ENCODE assay signal across 11 mouse cellular contexts in genomic region chr3:24782784-24783461, GRCm38 (mm10).
DNase-seq lines count a peak whose midpoint lies in the region; ATAC-seq and TF ChIP-seq lines count a peak whose summit lies in the region.
"Had no signal": no experiment of that assay in that cellular context is flagged by ENCODE, and none has a peak within 500 bp of the region (broad histone marks: within the 10 kb centered on the region; RNA-seq: fewer than 3 reads in every experiment).

No protein-coding gene starts in this region.

- H3K36me3 ChIP-seq in heart, embryonic 14.5 days (ENCODE audit: control insufficient read depth, insufficient read depth, low read length), result no peaks in the 10 kb centered on the region
- H3K36me3 ChIP-seq in heart, embryonic 16.5 days (ENCODE audit: control insufficient read depth, insufficient read depth), result no peaks in the 10 kb centered on the region
- no peaks in the 10 kb centered on the region for H3K36me3 ChIP-seq in limb, embryonic 15.5 days
- H3K36me3 ChIP-seq in myocyte (ENCODE audit: control insufficient read depth, insufficient read depth), result no peaks in the 10 kb centered on the region
- H3K36me3 ChIP-seq: midbrain, embryonic 12.5 days had no signal

- no peak for DNase-seq in heart, adult 11 months
- no peak for DNase-seq in cerebellum, adult 2 months
- DNase-seq in cerebellum, postnatal 4 days (ENCODE audit: low spot score in 2 of 2), result no peak
- DNase-seq: retina, postnatal 1 day had no signal

- peak overlapping the region; percentile 50 to 54; a peak in 3 of 4 replicates for H3K27ac ChIP-seq in heart, embryonic 14.5 days (replicated peaks in 1 of 2; ENCODE audit: control insufficient read depth in 1 of 2, insufficient read depth in 1 of 2, low read depth in 2 of 2, low read length in 2 of 2)
- peak overlapping the region; percentile 67 for H3K27ac ChIP-seq in heart, embryonic 16.5 days (ENCODE audit: low read length)
- H3K27ac ChIP-seq in limb, embryonic 15.5 days, result no peak overlapping the region
- no peak overlapping the region for H3K27ac ChIP-seq in cerebellum, adult 2 months (ENCODE audit: insufficient read depth, low read length)
- H3K27ac ChIP-seq: midbrain, embryonic 12.5 days had no signal

- peak; percentile 43; the same call in 1 of the 2 replicates for ATAC-seq in heart, embryonic 14.5 days (ENCODE audit: insufficient number of reproducible peaks, insufficient read depth, low FRiP score, low read depth)
- peak; percentile 60 for ATAC-seq in heart, embryonic 16.5 days (replicated peaks; ENCODE audit: extremely low read depth, insufficient read depth, low FRiP score)
- ATAC-seq in limb, embryonic 15.5 days (ENCODE audit: insufficient number of reproducible peaks, low FRiP score, low TSS enrichment, low read depth), result no peak
- no peak for ATAC-seq in frontal cortex, adult (ENCODE audit: low TSS enrichment)
- ATAC-seq: forebrain, embryonic 16.5 days had no signal

- no peak for TF ChIP-seq CTCF in cerebellum, adult 2 months (IDR thresholded peaks at IDR 0.05; ENCODE audit: borderline replicate concordance, insufficient read depth, low read depth, low read length)

- H3K4me3 ChIP-seq in heart, embryonic 14.5 days (ENCODE audit: control insufficient read depth in 1 of 2, insufficient read depth in 1 of 2, low read depth in 1 of 2, low read length in 2 of 2), result peak overlapping the region in 1 of 2 experiments; percentile 9; a peak in 2 of 4 replicates
- peak overlapping the region; percentile 35 for H3K4me3 ChIP-seq in heart, embryonic 16.5 days (ENCODE audit: low read length)
- H3K4me3 ChIP-seq in limb, embryonic 15.5 days, result no peak overlapping the region; the same call in 1 of the 2 replicates
- H3K4me3 ChIP-seq in myocyte, result no peak overlapping the region
- H3K4me3 ChIP-seq in cerebellum, adult 2 months (replicated peaks; ENCODE audit: insufficient read depth, low read depth, low read length), result no peak overlapping the region
- H3K4me3 ChIP-seq: midbrain, embryonic 12.5 days had no signal

- 13% methylated on average over 10 of the region's 10 CpGs for WGBS in heart, embryonic 14.5 days
- 9% methylated on average over 10 of the region's 10 CpGs for WGBS in heart, embryonic 16.5 days
- 47% methylated on average over 10 of the region's 10 CpGs for WGBS in limb, embryonic 15.5 days
- WGBS in cerebellum, adult 2 months, result 78% methylated on average over 10 of the region's 10 CpGs

- H3K79me2 ChIP-seq in myocyte (ENCODE audit: control insufficient read depth, insufficient read depth), result no peaks in the 10 kb centered on the region

- H3K9me3 ChIP-seq in heart, embryonic 14.5 days (ENCODE audit: control insufficient read depth, low read length), result no peaks in the 10 kb centered on the region
- no peaks in the 10 kb centered on the region for H3K9me3 ChIP-seq in heart, embryonic 16.5 days (replicated peaks; ENCODE audit: control insufficient read depth, low read length)
- no peaks in the 10 kb centered on the region for H3K9me3 ChIP-seq in limb, embryonic 15.5 days
- H3K9me3 ChIP-seq: midbrain, embryonic 12.5 days had no signal

- no peaks in the 10 kb centered on the region for H3K27me3 ChIP-seq in heart, embryonic 14.5 days (ENCODE audit: control insufficient read depth, insufficient read depth, low read length)
- H3K27me3 ChIP-seq in heart, embryonic 16.5 days (ENCODE audit: control insufficient read depth, insufficient read depth, low read length), result no peaks in the 10 kb centered on the region
- no peaks in the 10 kb centered on the region for H3K27me3 ChIP-seq in limb, embryonic 15.5 days
- no peaks in the 10 kb centered on the region for H3K27me3 ChIP-seq in myocyte (ENCODE audit: control insufficient read depth, insufficient read depth, insufficient read length)
- H3K27me3 ChIP-seq in cerebellum, adult 2 months (ENCODE audit: control insufficient read depth, insufficient read depth, low read length), result no peaks in the 10 kb centered on the region
- H3K27me3 ChIP-seq: midbrain, embryonic 12.5 days had no signal

- no peak overlapping the region for H3ac ChIP-seq in myocyte (ENCODE audit: control insufficient read depth, insufficient read length)

- peak overlapping the region; percentile 56 for H3K4me2 ChIP-seq in heart, embryonic 14.5 days (ENCODE audit: low read length)
- peak overlapping the region; percentile 58 for H3K4me2 ChIP-seq in heart, embryonic 16.5 days (ENCODE audit: low read depth, low read length)
- H3K4me2 ChIP-seq in limb, embryonic 15.5 days, result peak overlapping the region; percentile 22; the same call in 1 of the 2 replicates
- peak overlapping the region; percentile 45 for H3K4me2 ChIP-seq in myocyte (ENCODE audit: low read depth)
- H3K4me2 ChIP-seq: midbrain, embryonic 12.5 days had no signal

- H3K9ac ChIP-seq in heart, embryonic 14.5 days (ENCODE audit: low read length), result peak overlapping the region; percentile 30; the same call in 1 of the 2 replicates
- H3K9ac ChIP-seq in heart, embryonic 16.5 days (ENCODE audit: low read length), result 0 out of 2 replicates have a peak overlapping the region, but pooled peaks have one; percentile 38
- H3K9ac ChIP-seq in limb, embryonic 15.5 days, result no peak overlapping the region
- H3K9ac ChIP-seq: midbrain, embryonic 12.5 days had no signal

- peaks cover 5 to 6% of the 10 kb centered on the region in 2 experiments; a peak in 1 of 4 replicates for H3K4me1 ChIP-seq in heart, embryonic 14.5 days (ENCODE audit: control insufficient read depth in 2 of 2, insufficient read depth in 2 of 2, low read length in 2 of 2)
- peaks cover 3% of the 10 kb centered on the region; the same call in 1 of the 2 replicates for H3K4me1 ChIP-seq in heart, embryonic 16.5 days (ENCODE audit: control insufficient read depth, insufficient read depth, low read length)
- 0 out of 2 replicates have a peak, but pooled peaks cover 3% of the 10 kb centered on the region for H3K4me1 ChIP-seq in limb, embryonic 15.5 days
- H3K4me1 ChIP-seq in cerebellum, adult 2 months (ENCODE audit: control insufficient read depth, insufficient read depth, low read length), result no peaks in the 10 kb centered on the region
- H3K4me1 ChIP-seq: midbrain, embryonic 12.5 days had no signal

- TF ChIP-seq POLR2A in myocyte (IDR thresholded peaks at IDR 0.05; ENCODE audit: insufficient read length, low read depth), result no peak
- no peak for TF ChIP-seq POLR2A in cerebellum, adult 2 months (IDR thresholded peaks at IDR 0.05; ENCODE audit: borderline replicate concordance, insufficient read depth, low read length)

TF ChIP-seq in myocyte, 11 proteins besides CTCF, POLR2A, EP300 and RAD21:
- no peak for TF ChIP-seq TCF3 (IDR thresholded peaks at IDR 0.05; ENCODE audit: insufficient read length, low read depth)
- no peak for TF ChIP-seq TCF12 (IDR thresholded peaks at IDR 0.05; ENCODE audit: insufficient read depth, poor library complexity, severe bottlenecking)
- TF ChIP-seq SRF (IDR thresholded peaks at IDR 0.05; ENCODE audit: control insufficient read depth, insufficient read length, low read depth), result no peak
- TF ChIP-seq E2F4 (IDR thresholded peaks at IDR 0.05; ENCODE audit: insufficient read depth), result no peak
- no peak for TF ChIP-seq POLR2AphosphoS2 (IDR thresholded peaks at IDR 0.05; ENCODE audit: insufficient read length, low read depth)
- no peak for TF ChIP-seq CEBPB (IDR thresholded peaks at IDR 0.05; ENCODE audit: insufficient read depth, poor library complexity, severe bottlenecking)
- TF ChIP-seq REST (IDR thresholded peaks at IDR 0.05; ENCODE audit: insufficient read depth, insufficient read length), result no peak
- TF ChIP-seq MAX (IDR thresholded peaks at IDR 0.05; ENCODE audit: low read depth), result no peak
- TF ChIP-seq MYOD1 (IDR thresholded peaks at IDR 0.05; ENCODE audit: control insufficient read depth in 1 of 3, insufficient read length in 2 of 3, low read depth in 2 of 3), result no peak
- no peak for TF ChIP-seq MYOG (IDR thresholded peaks at IDR 0.05; ENCODE audit: control insufficient read depth in 1 of 3, insufficient read depth in 1 of 3, insufficient read length in 2 of 3, low read depth in 2 of 3)
- TF ChIP-seq USF1 (IDR thresholded peaks at IDR 0.05; ENCODE audit: low read depth), result no peak

Comparison
In these comparisons a context has a peak if more than half of its experiments do, and no peak if none do; other contexts are left out.
1. ATAC-seq: peak in heart, embryonic 14.5 days (single experiment) and heart, embryonic 16.5 days (single experiment); none in limb, embryonic 15.5 days (single experiment) and frontal cortex, adult (single experiment).
2. H3K27ac ChIP-seq: peak in heart, embryonic 14.5 days (2 of 2) and heart, embryonic 16.5 days (single experiment); none in limb, embryonic 15.5 days (single experiment) and cerebellum, adult 2 months (single experiment).
3. Peak in every context shown above with its lines, with median percentiles within 50 percentile points of each other: H3K4me2 ChIP-seq.